Mouse (Mus musculus) forebrain, embryonic 12.5 days (tissue): ENCODE measurements around the gene Usp4. TPM values are rescaled to one million over a fixed set of nuclear protein-coding genes. Genes with fewer than 3 reads are reported as not detected.

Experiments
- ATAC-seq: fragments of 200-750 bp; cut with Nextera tagmentation; 2 replicates; pipeline ENCODE4 v1.8.0; 2017; ENCODE audit warnings: moderate TSS enrichment; ENCODE audit not compliant: low FRiP score
- H3K27ac ChIP-seq: fragments of 300-500 bp; sonication (generic); 2 replicates; pipeline ENCODE4 v1.5.1; 2016; ENCODE audit warnings: mild to moderate bottlenecking
- H3K27me3 ChIP-seq: fragments of 300-500 bp; sonication (generic); 2 replicates; pipeline ENCODE4 v1.6.1; 2016; ENCODE audit warnings: mild to moderate bottlenecking
- H3K36me3 ChIP-seq: fragments of 300-500 bp; sonication (generic); replicated peaks from 2 replicates; pipeline ENCODE4 v1.6.1; 2016; ENCODE audit warnings: mild to moderate bottlenecking
- H3K4me1 ChIP-seq: fragments of 300-500 bp; sonication (generic); 2 replicates; pipeline ENCODE4 v1.6.1; 2016
- H3K4me2 ChIP-seq: fragments of 300-500 bp; sonication (generic); 2 replicates; pipeline ENCODE4 v1.6.1; 2016; ENCODE audit warnings: mild to moderate bottlenecking, moderate library complexity
- H3K4me3 ChIP-seq: fragments of 300-500 bp; sonication (generic); replicated peaks from 2 replicates; pipeline ENCODE4 v1.5.1; 2016; ENCODE audit warnings: mild to moderate bottlenecking
- H3K9ac ChIP-seq: fragments of 300-500 bp; sonication (generic); 2 replicates; pipeline ENCODE4 v1.6.1; 2016; ENCODE audit warnings: mild to moderate bottlenecking
- H3K9me3 ChIP-seq: fragments of 300-500 bp; sonication (generic); 2 replicates; pipeline ENCODE4 v1.6.1; 2016
- WGBS: fragments of 180-500 bp; shearing (Covaris S2); methylation state at CpG from one replicate; pipeline ENCODE4 v1.1.7; 2016; 5-methylcytosine and 5-hydroxymethylcytosine counted together
- polyA plus RNA-seq: library from polyadenylated mRNA; unstranded; fragments of >200 nt; fragmentation: Nextera tagmentation; extraction: Ambion mirVana; gene quantifications from 2 replicates; pipeline ENCODE4 v1.2.1, GENCODE M21; 2016

Gene Usp4
- polyA plus RNA-seq, 1 experiment from 2014 or later: 144 TPM

- H3K27ac ChIP-seq: no peak overlapping the region
- peaks cover 28% of the 10 kb centered on the region for H3K4me1 ChIP-seq
- no peaks in the 10 kb centered on the region; the same call in 1 of the 2 replicates for H3K36me3 ChIP-seq
- H3K4me3 ChIP-seq: no peak overlapping the region
- no peaks in the 10 kb centered on the region for H3K27me3 ChIP-seq
- WGBS: 88% methylated on average over 1 of the region's 1 CpGs
- no peaks in the 10 kb centered on the region for H3K9me3 ChIP-seq
- no peak overlapping the region for H3K9ac ChIP-seq
- no peak for ATAC-seq
- no peak overlapping the region for H3K4me2 ChIP-seq
Observed at GRCm38 (mm10) chr9:108343835-108344234, 3.8 kb upstream of the Usp4 start.

- no peak for ATAC-seq
- H3K4me1 ChIP-seq: peaks cover 34% of the 10 kb centered on the region
Observed at GRCm38 (mm10) chr9:108344471-108344870, 3.2 kb upstream of the Usp4 start.

GRCm38 (mm10) chr9:108347024-108347423 lies 629 bp upstream of the Usp4 start:
- Histone ChIP-seq H3K9ac (peak overlapping the region; percentile 85), H3K4me1 (peaks cover 22% of the 10 kb centered on the region), H3K4me3 (peak overlapping the region; percentile 89), H3K9me3 (no peaks in the 10 kb centered on the region), H3K4me2 (peak overlapping the region; percentile 87), H3K27ac (peak overlapping the region; percentile 97), H3K27me3 (no peaks in the 10 kb centered on the region), H3K36me3 (peaks cover 23% of the 10 kb centered on the region)
- ATAC-seq: no peak; the same call in 1 of the 2 replicates
- WGBS: 5% methylated on average over 11 of the region's 11 CpGs

More at GRCm38 (mm10) chr9:108344471-108344870, 3.2 kb upstream of the Usp4 start:
- Histone ChIP-seq H3K4me2 (no peak overlapping the region), H3K36me3 (no peaks in the 10 kb centered on the region; the same call in 1 of the 2 replicates), H3K27ac (no peak overlapping the region), H3K9me3 (no peaks in the 10 kb centered on the region), H3K9ac (no peak overlapping the region), H3K4me3 (no peak overlapping the region), H3K27me3 (no peaks in the 10 kb centered on the region)
- WGBS: 87% methylated on average over 4 of the region's 4 CpGs

GRCm38 (mm10) chr9:108348290-108348680 lies 632 bp downstream of the Usp4 start:
- H3K4me1 ChIP-seq: peaks cover 22% of the 10 kb centered on the region
- no peaks in the 10 kb centered on the region for H3K27me3 ChIP-seq
- H3K36me3 ChIP-seq: peaks cover 35% of the 10 kb centered on the region
- H3K9ac ChIP-seq: peak overlapping the region; percentile 85
- no peaks in the 10 kb centered on the region for H3K9me3 ChIP-seq
- H3K27ac ChIP-seq: peak overlapping the region; percentile 97
- WGBS: 9% methylated on average over 14 of the region's 14 CpGs
- ATAC-seq: no peak
- peak overlapping the region; percentile 87 for H3K4me2 ChIP-seq
- peak overlapping the region; percentile 89 for H3K4me3 ChIP-seq

- no peak for ATAC-seq
Observed at GRCm38 (mm10) chr9:108349727-108350126, 2.1 kb downstream of the Usp4 start.

GRCm38 (mm10) chr9:108378234-108378633 lies 30.6 kb downstream of the Usp4 start:
- 93% methylated on average over 9 of the region's 9 CpGs for WGBS
- Histone ChIP-seq H3K4me3 (no peak overlapping the region), H3K36me3 (peaks cover 94% of the 10 kb centered on the region), H3K9ac (no peak overlapping the region), H3K27ac (no peak overlapping the region), H3K27me3 (no peaks in the 10 kb centered on the region), H3K4me2 (no peak overlapping the region), H3K4me1 (no peaks in the 10 kb centered on the region), H3K9me3 (no peaks in the 10 kb centered on the region)
- no peak for ATAC-seq

More at GRCm38 (mm10) chr9:108349727-108350126, 2.1 kb downstream of the Usp4 start:
- no peak overlapping the region for H3K4me3 ChIP-seq
- peaks cover 50% of the 10 kb centered on the region for H3K36me3 ChIP-seq
- H3K4me1 ChIP-seq: peaks cover 22% of the 10 kb centered on the region
- H3K4me2 ChIP-seq: no peak overlapping the region
- no peak overlapping the region for H3K9ac ChIP-seq
- 99% methylated on average over 3 of the region's 4 CpGs for WGBS
- H3K27me3 ChIP-seq: no peaks in the 10 kb centered on the region
- H3K27ac ChIP-seq: no peak overlapping the region
- no peaks in the 10 kb centered on the region for H3K9me3 ChIP-seq

GRCm38 (mm10) chr9:108378736-108379135 lies 31.1 kb downstream of the Usp4 start:
- WGBS: 94% methylated on average over 5 of the region's 5 CpGs
- Histone ChIP-seq H3K27me3 (no peaks in the 10 kb centered on the region), H3K36me3 (peaks cover 94% of the 10 kb centered on the region), H3K9ac (no peak overlapping the region), H3K4me3 (no peak overlapping the region), H3K27ac (no peak overlapping the region), H3K4me2 (no peak overlapping the region), H3K4me1 (no peaks in the 10 kb centered on the region), H3K9me3 (no peaks in the 10 kb centered on the region)
- ATAC-seq: no peak

GRCm38 (mm10) chr9:108379294-108379693 lies 31.6 kb downstream of the Usp4 start:
- H3K27me3 ChIP-seq: no peaks in the 10 kb centered on the region
- ATAC-seq: no peak
- no peaks in the 10 kb centered on the region for H3K9me3 ChIP-seq
- no peak overlapping the region for H3K4me2 ChIP-seq
- peaks cover 94% of the 10 kb centered on the region for H3K36me3 ChIP-seq
- H3K4me1 ChIP-seq: no peaks in the 10 kb centered on the region
- 84% methylated on average over 4 of the region's 4 CpGs for WGBS
- no peak overlapping the region for H3K4me3 ChIP-seq
- no peak overlapping the region for H3K27ac ChIP-seq
- no peak overlapping the region for H3K9ac ChIP-seq

GRCm38 (mm10) chr9:108381382-108381781 lies 33.7 kb downstream of the Usp4 start:
- 95% methylated on average over 9 of the region's 9 CpGs for WGBS
- ATAC-seq: no peak
- H3K27me3 ChIP-seq: no peaks in the 10 kb centered on the region
- H3K9me3 ChIP-seq: no peaks in the 10 kb centered on the region
- H3K4me1 ChIP-seq: no peaks in the 10 kb centered on the region
- no peak overlapping the region for H3K27ac ChIP-seq
- H3K4me3 ChIP-seq: no peak overlapping the region
- no peak overlapping the region for H3K4me2 ChIP-seq
- H3K9ac ChIP-seq: no peak overlapping the region
- peaks cover 96% of the 10 kb centered on the region for H3K36me3 ChIP-seq

GRCm38 (mm10) chr9:108385006-108385405 lies 37.4 kb downstream of the Usp4 start:
- WGBS: 87% methylated on average over 7 of the region's 7 CpGs
- Histone ChIP-seq H3K9ac (no peak overlapping the region), H3K27ac (no peak overlapping the region), H3K27me3 (no peaks in the 10 kb centered on the region), H3K4me3 (no peak overlapping the region), H3K4me2 (no peak overlapping the region), H3K4me1 (no peaks in the 10 kb centered on the region), H3K36me3 (peaks cover 93% of the 10 kb centered on the region), H3K9me3 (no peaks in the 10 kb centered on the region)
- no peak for ATAC-seq

- H3K4me1 ChIP-seq: no peaks in the 10 kb centered on the region
- no peaks in the 10 kb centered on the region for H3K27me3 ChIP-seq
- peaks cover 90% of the 10 kb centered on the region for H3K36me3 ChIP-seq
- WGBS: 92% methylated on average over 4 of the region's 4 CpGs
- H3K9me3 ChIP-seq: no peaks in the 10 kb centered on the region
- no peak for ATAC-seq
- H3K9ac ChIP-seq: no peak overlapping the region
- no peak overlapping the region for H3K4me3 ChIP-seq
- no peak overlapping the region for H3K27ac ChIP-seq
- no peak overlapping the region for H3K4me2 ChIP-seq
Observed at GRCm38 (mm10) chr9:108386816-108387215, 39.2 kb downstream of the Usp4 start.

GRCm38 (mm10) chr9:108388601-108389000 lies 40.9 kb downstream of the Usp4 start:
- no peaks in the 10 kb centered on the region for H3K9me3 ChIP-seq
- H3K27me3 ChIP-seq: no peaks in the 10 kb centered on the region
- H3K36me3 ChIP-seq: peaks cover 89% of the 10 kb centered on the region
- no peak overlapping the region for H3K27ac ChIP-seq
- no peak overlapping the region for H3K9ac ChIP-seq
- whole genome bisulfite sequencing: 90% methylated on average over 10 of the region's 10 CpGs
- no peak for ATAC-seq
- H3K4me1 ChIP-seq: no peaks in the 10 kb centered on the region
- H3K4me2 ChIP-seq: no peak overlapping the region
- no peak overlapping the region for H3K4me3 ChIP-seq

- no peaks in the 10 kb centered on the region for H3K27me3 ChIP-seq
- H3K9ac ChIP-seq: no peak overlapping the region
- H3K4me1 ChIP-seq: no peaks in the 10 kb centered on the region
- H3K36me3 ChIP-seq: peaks cover 89% of the 10 kb centered on the region
- no peak for ATAC-seq
- H3K4me2 ChIP-seq: no peak overlapping the region
- WGBS: 88% methylated on average over 6 of the region's 6 CpGs
- H3K9me3 ChIP-seq: no peaks in the 10 kb centered on the region
- H3K27ac ChIP-seq: no peak overlapping the region
- no peak overlapping the region for H3K4me3 ChIP-seq
Observed at GRCm38 (mm10) chr9:108389220-108389619, 41.6 kb downstream of the Usp4 start.
